Mouse (Mus musculus) mouse embryonic stem cell (cell line): ENCODE measurements at regions not wholly inside any gene's neighbourhood (a gene's known extent, or its start where the extent isn't known, plus 50 kb on each side); places are given as distances from the start of the nearest gene placed in this dataset.

Experiments used
- in situ Hi-C, 2 experiments: fragments of 300-500 bp; cut with MboI; formaldehyde crosslinking; loops; 1 replicate in 1 of 2; 3 replicates in 1 of 2; pipeline ENCODE4 v1.14.3; 2019 to 2020; ENCODE audit warnings: low sequenced_read_pairs in 2 of 2, low pct_unique_long_range_greater_than_20kb in 1 of 2, mixed read lengths in 1 of 2; ENCODE audit not compliant: unreplicated experiment in 1 of 2

DNA sequence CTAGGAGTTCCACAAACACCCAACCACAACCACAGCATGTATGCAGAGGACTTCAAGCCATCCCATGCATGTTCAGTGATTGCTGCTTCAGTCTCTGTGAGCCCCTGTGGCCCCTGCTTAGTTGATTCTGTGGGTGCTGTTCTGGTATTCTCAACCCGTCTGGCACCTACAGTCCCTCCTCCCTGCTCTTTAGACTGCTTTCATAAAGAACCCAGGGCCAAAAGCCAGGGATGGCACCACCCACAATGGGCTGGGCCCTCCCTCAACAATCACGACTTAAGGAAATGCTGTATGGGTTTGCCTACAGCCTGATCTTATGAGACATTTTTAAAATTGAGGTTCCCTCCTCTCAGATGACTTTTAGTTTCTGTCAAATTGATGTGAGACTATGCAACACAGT, 58.9 kb upstream of the Bcl9 start:
- in situ Hi-C loops = no loop called here

- in situ Hi-C loops = no loop called here
Measured at GRCm38 (mm10) chr3:97355466-97355865, 57.7 kb upstream of the Bcl9 start.

DNA sequence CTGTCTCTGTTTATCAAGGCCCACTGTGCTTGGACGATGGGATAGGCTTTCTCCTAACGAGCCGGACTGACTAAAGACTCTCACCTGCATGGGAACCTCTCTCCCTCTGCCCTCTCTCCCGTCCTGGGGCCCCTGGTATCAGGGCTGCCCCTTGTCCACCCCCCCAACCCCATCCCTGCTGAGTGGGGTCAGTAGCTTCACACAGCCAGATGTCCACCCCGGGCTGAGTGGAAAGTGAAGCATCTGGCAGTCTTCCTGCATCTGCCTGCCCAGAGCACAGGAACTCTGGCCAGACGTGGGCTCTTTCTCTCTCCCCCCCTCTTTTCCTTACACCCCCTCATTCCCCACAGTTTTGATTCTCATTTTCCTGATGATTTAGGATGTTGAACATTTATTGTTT, 56.1 kb upstream of the Bcl9 start:
- in situ Hi-C loops = no loop called here

DNA sequence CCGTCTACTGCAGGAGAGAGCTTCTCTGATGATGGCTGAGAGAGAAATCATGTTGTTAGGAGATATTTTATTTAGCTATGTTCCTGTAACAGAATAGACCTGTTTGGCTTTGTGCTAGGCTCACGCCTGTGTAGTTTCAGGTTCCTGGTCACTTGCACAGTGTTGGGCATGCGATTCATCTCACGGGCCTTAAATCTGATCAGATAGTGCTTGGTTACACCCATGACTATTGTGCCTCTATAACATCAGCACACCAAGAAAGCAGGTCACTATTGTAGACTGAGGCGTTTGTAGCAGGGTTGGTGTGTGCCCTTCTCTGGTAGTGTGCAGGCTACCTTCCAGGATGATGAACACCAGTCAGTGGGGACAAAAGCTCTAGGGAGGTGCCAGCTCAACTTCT, 54.3 kb upstream of the Bcl9 start:
- in situ Hi-C loops = no loop called here

DNA sequence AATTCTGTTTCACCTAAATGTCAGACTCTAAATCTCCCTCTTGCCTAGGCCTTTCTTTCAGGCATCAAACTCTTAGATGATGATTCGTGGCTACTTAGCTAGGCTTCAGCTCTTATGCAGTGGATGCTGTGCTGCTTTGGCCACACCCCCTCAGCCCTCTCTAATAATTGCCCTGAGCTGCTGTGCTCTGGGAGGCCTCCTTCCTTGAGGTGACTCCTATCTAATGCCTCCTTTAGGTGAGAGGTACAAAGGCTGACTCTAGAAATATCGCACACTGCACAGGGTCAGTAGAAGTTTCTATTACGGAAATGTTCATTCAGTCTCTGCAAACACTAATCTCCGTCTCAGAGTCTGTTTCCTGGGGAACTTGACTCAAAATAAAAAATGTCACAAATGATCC, 51.7 kb upstream of the Bcl9 start:
- in situ Hi-C loops = loop anchor here in 1 of 2 experiments (25.0 kb wide), 1 partner anchor 412 kb away; the partner anchor contains the start of gene Gja8
